Mouse (Mus musculus) forebrain, embryonic 16.5 days (tissue): Measurements from ENCODE around the gene Dnal1. TPM values are rescaled to one million over a fixed set of nuclear protein-coding genes. Genes with fewer than 3 reads are reported as not detected.
"Not testable (repeated sequence)": the region's sequence is repeated elsewhere in the genome, so short reads cannot be mapped to it uniquely, and the experiment has no call there.

ENCODE experiments used
- ATAC-seq: fragments of 200-750 bp; cut with Nextera tagmentation; 2 replicates; pipeline ENCODE4 v1.8.0; 2017; ENCODE audit warnings: mild to moderate bottlenecking, moderate library complexity
- H3K27ac ChIP-seq: fragments of 300-500 bp; sonication (generic); 2 replicates; pipeline ENCODE4 v1.5.1; 2014; ENCODE audit warnings: low read length, control low read depth
- H3K27me3 ChIP-seq: fragments of 300-500 bp; sonication (generic); replicated peaks from 2 replicates; pipeline ENCODE4 v1.6.1; 2014; ENCODE audit warnings: low read length; ENCODE audit not compliant: control insufficient read depth, insufficient read depth
- H3K36me3 ChIP-seq: fragments of 300-500 bp; sonication (generic); 2 replicates; pipeline ENCODE4 v1.6.1; 2014; ENCODE audit not compliant: control insufficient read depth, insufficient read depth
- H3K4me1 ChIP-seq: fragments of 300-500 bp; sonication (generic); replicated peaks from 2 replicates; pipeline ENCODE4 v1.6.1; 2014; ENCODE audit warnings: low read length; ENCODE audit not compliant: control insufficient read depth, insufficient read depth
- H3K4me2 ChIP-seq: fragments of 300-500 bp; sonication (generic); 2 replicates; pipeline ENCODE4 v1.6.1; 2014; ENCODE audit warnings: mild to moderate bottlenecking, low read length, control low read depth
- H3K4me3 ChIP-seq: fragments of 300-500 bp; sonication (generic); replicated peaks from 2 replicates; pipeline ENCODE4 v1.5.1; 2014; ENCODE audit warnings: mild to moderate bottlenecking, low read length, control low read depth
- H3K9ac ChIP-seq: fragments of 300-500 bp; sonication (generic); replicated peaks from 2 replicates; pipeline ENCODE4 v1.6.1; 2014; ENCODE audit warnings: low read depth, low read length, control low read depth
- H3K9me3 ChIP-seq: fragments of 300-500 bp; sonication (generic); 2 replicates; pipeline ENCODE4 v1.6.1; 2016; ENCODE audit warnings: low read length; ENCODE audit not compliant: control insufficient read depth
- WGBS: fragments of 180-500 bp; shearing (Covaris S2); extraction: QIAGEN DNeasy Blood & Tissue Kit; methylation state at CpG from one replicate; pipeline ENCODE4 v1.1.7; 2014; 5-methylcytosine and 5-hydroxymethylcytosine counted together
- polyA plus RNA-seq: library from polyadenylated mRNA; unstranded; fragments of >200 nt; fragmentation: Nextera tagmentation; extraction: Ambion mirVana; gene quantifications from 2 replicates; pipeline ENCODE4 v1.2.1, GENCODE M21; 2015

Gene Dnal1
- polyA plus RNA-seq, 1 experiment from 2014 or later, result 10.4 TPM

- no peak overlapping the region for H3K9ac ChIP-seq
- H3K4me3 ChIP-seq, result no peak overlapping the region
- no peak overlapping the region for H3K4me2 ChIP-seq
- no peaks in the 10 kb centered on the region for H3K9me3 ChIP-seq
- WGBS, result 89% methylated on average over 4 of the region's 4 CpGs
- no peak for ATAC-seq
- no peak overlapping the region for H3K27ac ChIP-seq
- H3K36me3 ChIP-seq, result no peaks in the 10 kb centered on the region
- no peaks in the 10 kb centered on the region for H3K4me1 ChIP-seq
- no peaks in the 10 kb centered on the region for H3K27me3 ChIP-seq
These were observed 29.6 kb upstream of the Dnal1 start for GRCm38 (mm10) chr12:84084581-84084980.

DNA sequence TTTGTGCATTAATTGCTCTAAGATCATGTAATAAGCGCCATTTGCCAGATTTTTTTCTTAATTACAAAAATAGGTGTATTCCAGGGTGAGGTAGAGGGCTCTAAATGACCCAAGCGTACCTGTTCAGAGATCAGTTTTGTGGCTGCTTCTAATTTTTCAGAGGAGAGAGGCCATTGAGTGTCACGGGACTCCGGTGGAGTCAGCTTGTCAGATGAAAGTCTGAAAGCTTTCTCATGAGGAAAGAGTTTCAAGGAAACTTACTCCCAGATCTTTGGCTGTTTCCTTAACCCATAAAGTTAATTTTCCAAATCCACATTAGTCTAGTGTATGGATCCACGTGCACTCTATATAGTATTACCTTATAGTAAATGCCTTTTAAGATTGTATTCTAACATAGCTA, 19.5 kb upstream of the Dnal1 start:
- not testable (repeated sequence) for H3K4me2 ChIP-seq, H3K36me3 ChIP-seq, H3K4me1 ChIP-seq, H3K27ac ChIP-seq, H3K27me3 ChIP-seq, H3K9ac ChIP-seq, H3K4me3 ChIP-seq, ATAC-seq, H3K9me3 ChIP-seq
- WGBS, result 89% methylated on average over 5 of the region's 5 CpGs

- no peak for ATAC-seq
- Histone ChIP-seq H3K4me3 (no peak overlapping the region), H3K36me3 (no peaks in the 10 kb centered on the region), H3K27ac (no peak overlapping the region), H3K4me1 (0 out of 2 replicates have a peak, but pooled peaks cover 2% of the 10 kb centered on the region), H3K27me3 (no peaks in the 10 kb centered on the region), H3K4me2 (no peak overlapping the region), H3K9me3 (no peaks in the 10 kb centered on the region), H3K9ac (no peak overlapping the region)
- WGBS, result 96% methylated on average over 2 of the region's 2 CpGs
These were observed 14.6 kb upstream of the Dnal1 start for GRCm38 (mm10) chr12:84099605-84100004.

GRCm38 (mm10) chr12:84100071-84100470, 14.1 kb upstream of the Dnal1 start:
- Histone ChIP-seq H3K4me1 (0 out of 2 replicates have a peak, but pooled peaks cover 2% of the 10 kb centered on the region), H3K9ac (no peak overlapping the region), H3K4me2 (peak overlapping the region; percentile 73), H3K4me3 (no peak overlapping the region), H3K9me3 (no peaks in the 10 kb centered on the region), H3K36me3 (no peaks in the 10 kb centered on the region), H3K27ac (no peak overlapping the region), H3K27me3 (no peaks in the 10 kb centered on the region)
- WGBS, result 32% methylated on average over 1 of the region's 1 CpGs
- ATAC-seq, result no peak

- not testable (repeated sequence) for H3K36me3 ChIP-seq, H3K4me1 ChIP-seq, H3K9me3 ChIP-seq, H3K27me3 ChIP-seq
- peak within 1 kb of the TSS; percentile 73 for H3K4me2 ChIP-seq
- H3K4me3 ChIP-seq, result peak within 1 kb of the TSS; percentile 59
- H3K9ac ChIP-seq, result peak within 1 kb of the TSS; percentile 66
- ATAC-seq, result peak; percentile 82
- H3K27ac ChIP-seq, result peak within 1 kb of the TSS; percentile 44; the same call in 1 of the 2 replicates
- under 1% methylated on average over 70 of the region's 80 CpGs for WGBS
These were observed 13.3 kb upstream of the Dnal1 start, which contains the start of gene Acot6 for GRCm38 (mm10) chr12:84100604-84101492. Gene Acot6 (plus strand): TSS chr12:84100654.

DNA sequence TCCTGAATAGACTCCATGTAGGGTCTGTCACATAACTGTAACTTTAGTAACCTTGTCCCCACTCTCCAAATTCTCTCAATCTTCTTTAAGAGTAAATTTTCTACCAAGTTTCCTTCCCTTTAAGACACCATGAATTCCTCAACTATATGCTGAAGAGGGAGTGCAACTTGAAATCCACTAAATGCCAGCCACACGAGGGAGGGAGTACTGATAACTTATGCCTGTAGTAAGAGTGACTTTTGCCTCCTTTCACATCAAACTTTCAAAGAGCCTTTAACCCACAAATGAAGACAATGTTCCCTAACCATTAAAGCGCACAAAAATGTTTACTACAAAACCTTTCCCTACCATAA, 12.7 kb upstream of the Dnal1 start:
- no peaks in the 10 kb centered on the region for H3K36me3 ChIP-seq
- no peaks in the 10 kb centered on the region for H3K9me3 ChIP-seq
- ATAC-seq, result peak; percentile 28; the same call in 1 of the 2 replicates
- 54% methylated on average over 2 of the region's 2 CpGs for WGBS
- H3K4me3 ChIP-seq, result peak overlapping the region; percentile 59
- no peaks in the 10 kb centered on the region for H3K27me3 ChIP-seq
- 0 out of 2 replicates have a peak, but pooled peaks cover 2% of the 10 kb centered on the region for H3K4me1 ChIP-seq
- no peak overlapping the region for H3K9ac ChIP-seq
- H3K27ac ChIP-seq, result no peak overlapping the region
- peak overlapping the region; percentile 73 for H3K4me2 ChIP-seq

GRCm38 (mm10) chr12:84107012-84107411, 7.2 kb upstream of the Dnal1 start:
- 74% methylated on average over 3 of the region's 3 CpGs for WGBS
- no peaks in the 10 kb centered on the region for H3K9me3 ChIP-seq

DNA sequence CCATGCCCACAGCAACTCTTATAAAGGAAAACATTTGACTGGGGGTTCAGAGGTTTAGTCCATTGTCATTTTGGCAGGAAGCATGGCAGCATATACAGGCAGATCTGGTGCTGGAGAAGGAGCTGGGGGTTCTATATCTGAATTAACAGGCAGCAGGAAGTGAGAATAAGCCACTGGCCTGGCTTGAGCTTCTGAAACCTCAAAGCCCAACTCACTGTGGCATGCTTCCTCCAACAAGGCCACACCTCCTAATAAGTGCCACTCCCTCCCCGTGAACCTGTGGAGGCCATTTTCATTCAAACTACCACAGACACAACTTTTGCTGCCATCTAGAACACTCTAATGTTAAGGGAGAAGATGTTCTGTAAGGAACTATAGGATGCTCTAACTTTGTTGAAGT, 6.5 kb upstream of the Dnal1 start:
- H3K36me3 ChIP-seq, result no peaks in the 10 kb centered on the region

More at GRCm38 (mm10) chr12:84107012-84107411, 7.2 kb upstream of the Dnal1 start:
- no peak overlapping the region for H3K9ac ChIP-seq
- H3K4me2 ChIP-seq, result no peak overlapping the region
- H3K4me1 ChIP-seq, result no peaks in the 10 kb centered on the region
- no peaks in the 10 kb centered on the region for H3K27me3 ChIP-seq
- no peak for ATAC-seq
- H3K36me3 ChIP-seq, result no peaks in the 10 kb centered on the region
- H3K4me3 ChIP-seq, result no peak overlapping the region
- H3K27ac ChIP-seq, result no peak overlapping the region

GRCm38 (mm10) chr12:84109924-84110323, 4.2 kb upstream of the Dnal1 start:
- H3K27ac ChIP-seq, result no peak overlapping the region
- no peak overlapping the region for H3K4me2 ChIP-seq
- H3K4me3 ChIP-seq, result no peak overlapping the region
- no peaks in the 10 kb centered on the region for H3K27me3 ChIP-seq
- H3K4me1 ChIP-seq, result peaks cover 5% of the 10 kb centered on the region
- 75% methylated on average over 1 of the region's 1 CpGs for WGBS
- H3K9ac ChIP-seq, result no peak overlapping the region
- no peaks in the 10 kb centered on the region for H3K36me3 ChIP-seq
- no peak for ATAC-seq
- H3K9me3 ChIP-seq, result no peaks in the 10 kb centered on the region

More for the DNA sequence above, 6.5 kb upstream of the Dnal1 start:
- Histone ChIP-seq H3K9me3 (no peaks in the 10 kb centered on the region), H3K4me3 (no peak overlapping the region), H3K9ac (no peak overlapping the region), H3K4me2 (no peak overlapping the region), H3K27ac (no peak overlapping the region), H3K27me3 (no peaks in the 10 kb centered on the region), H3K4me1 (no peaks in the 10 kb centered on the region)
- ATAC-seq, result no peak
- 61% methylated on average over 1 of the region's 1 CpGs for WGBS
